Mouse (Mus musculus) MEL (cell line): ENCODE results near the gene Tmprss12.

Experiments used
- BHLHE40 ChIP-seq: IDR thresholded peaks from 2 replicates; pipeline ENCODE4 v1.6.1; 2012; ENCODE audit warnings: low read depth, mild to moderate bottlenecking, inconsistent platforms, low read length, improper control_type of control experiment, borderline replicate concordance
- CHD1 ChIP-seq: IDR thresholded peaks from 2 replicates; pipeline ENCODE4 v1.6.1; 2012; ENCODE audit warnings: low read depth, mild to moderate bottlenecking, inconsistent platforms, low read length, improper control_type of control experiment
- CTCF ChIP-seq, 3 experiments: IDR thresholded peaks in 2 of 3; conservative IDR thresholded peaks in 1 of 3; 2 replicates each; pipeline ENCODE4 v1.5.1; 2011 to 2012; ENCODE audit warnings: low read length in 3 of 3, low read depth in 2 of 3, mild to moderate bottlenecking in 2 of 3, improper control_type of control experiment in 1 of 3, inconsistent platforms in 1 of 3, mixed read lengths in 1 of 3, moderate library complexity in 1 of 3; ENCODE audit not compliant: control insufficient read depth in 1 of 3, insufficient read depth in 1 of 3, poor library complexity in 1 of 3, severe bottlenecking in 1 of 3
- EP300 ChIP-seq, 2 experiments: IDR thresholded peaks; 2 replicates each; pipeline ENCODE4 v1.6.1; 2011; ENCODE audit warnings: improper control_type of control experiment in 2 of 2, low read length in 2 of 2, low read depth in 1 of 2, mild to moderate bottlenecking in 1 of 2
- ETS1 ChIP-seq: IDR thresholded peaks from 2 replicates; pipeline ENCODE4 v1.6.1; 2012; ENCODE audit warnings: low read depth, mild to moderate bottlenecking, inconsistent platforms, low read length, improper control_type of control experiment, moderate library complexity
- HCFC1 ChIP-seq: IDR thresholded peaks from 2 replicates; pipeline ENCODE4 v1.6.1; 2012; ENCODE audit warnings: low read depth, mild to moderate bottlenecking, inconsistent platforms, low read length, improper control_type of control experiment, moderate library complexity
- KAT2A ChIP-seq: conservative IDR thresholded peaks from 2 replicates; pipeline ENCODE4 v1.6.1; 2012; ENCODE audit warnings: low read depth, low read length, improper control_type of control experiment, inconsistent platforms
- MAFK ChIP-seq: IDR thresholded peaks from 2 replicates; pipeline ENCODE4 v1.6.1; 2011; ENCODE audit warnings: low read depth, mild to moderate bottlenecking, low read length, improper control_type of control experiment, borderline replicate concordance
- MAX ChIP-seq: IDR thresholded peaks from 2 replicates; pipeline ENCODE4 v1.6.1; 2011; ENCODE audit warnings: low read length, improper control_type of control experiment
- POLR2A ChIP-seq, 2 experiments: IDR thresholded peaks; 2 replicates each; pipeline ENCODE4 v1.6.1; 2011 to 2012; ENCODE audit warnings: low read length in 2 of 2, mild to moderate bottlenecking in 2 of 2, control low read depth in 1 of 2, improper control_type of control experiment in 1 of 2, low read depth in 1 of 2, moderate library complexity in 1 of 2; ENCODE audit not compliant: control insufficient read depth in 1 of 2, insufficient read depth in 1 of 2, poor library complexity in 1 of 2
- TCF12 ChIP-seq: IDR thresholded peaks from 2 replicates; pipeline ENCODE4 v1.6.1; 2014; ENCODE audit warnings: low read depth, mild to moderate bottlenecking, inconsistent platforms, low read length, improper control_type of control experiment, moderate library complexity
- UBTF ChIP-seq: IDR thresholded peaks from 2 replicates; pipeline ENCODE4 v1.6.1; 2012; ENCODE audit warnings: low read depth, mild to moderate bottlenecking, inconsistent platforms, low read length, improper control_type of control experiment, moderate library complexity, borderline replicate concordance; ENCODE audit not compliant: insufficient read depth

- TF ChIP-seq UBTF (no peak), CHD1 (no peak), MAX (no peak), ETS1 (no peak), KAT2A (no peak), CTCF (IDR thresholded peaks at IDR 0.05 in 2 of 3, conservative IDR thresholded peaks at IDR 0.05 in 1 of 3; ENCODE audit: control insufficient read depth in 1 of 3, insufficient read depth in 1 of 3, low read depth in 2 of 3, low read length in 3 of 3, poor library complexity in 1 of 3, severe bottlenecking in 1 of 3) (no peak), MAFK (no peak), BHLHE40 (no peak), TCF12 (no peak), EP300 (IDR thresholded peaks at IDR 0.05; ENCODE audit: low read depth in 1 of 2, low read length in 2 of 2) (no peak), HCFC1 (no peak), POLR2A (IDR thresholded peaks at IDR 0.05; ENCODE audit: control insufficient read depth in 1 of 2, insufficient read depth in 1 of 2, low read depth in 1 of 2, low read length in 2 of 2, poor library complexity in 1 of 2) (no peak)
These were observed 44.6 kb downstream of the Tmprss12 start for GRCm38 (mm10) chr15:100325235-100325634.
